Mouse (Mus musculus) cortical plate, adult 2 months (tissue): ENCODE data around the gene Eif4g3.

ENCODE experiments used
- CTCF ChIP-seq: fragments of 200-500 bp; IDR thresholded peaks from 2 replicates; pipeline ENCODE4 v1.5.1; 2011; ENCODE audit warnings: mild to moderate bottlenecking, control low read depth, low read length; ENCODE audit not compliant: insufficient read depth; ENCODE audit errors: extremely low read depth
- POLR2A ChIP-seq: fragments of 200-500 bp; IDR thresholded peaks from 2 replicates; pipeline ENCODE4 v1.6.1; 2011; ENCODE audit warnings: mild to moderate bottlenecking, low read length, control low read depth; ENCODE audit not compliant: insufficient read depth; ENCODE audit errors: extremely low read depth

- TF ChIP-seq POLR2A (no peak), CTCF (no peak)
Observed at GRCm38 (mm10) chr4:138160918-138161317, 168.1 kb downstream of the Eif4g3 start.
